Mouse (Mus musculus): ENCODE measurements at regions not wholly inside any gene's neighbourhood (a gene's known extent, or its start where the extent isn't known, plus 50 kb on each side); places are given as distances from the start of the nearest gene placed in this dataset.

DNA sequence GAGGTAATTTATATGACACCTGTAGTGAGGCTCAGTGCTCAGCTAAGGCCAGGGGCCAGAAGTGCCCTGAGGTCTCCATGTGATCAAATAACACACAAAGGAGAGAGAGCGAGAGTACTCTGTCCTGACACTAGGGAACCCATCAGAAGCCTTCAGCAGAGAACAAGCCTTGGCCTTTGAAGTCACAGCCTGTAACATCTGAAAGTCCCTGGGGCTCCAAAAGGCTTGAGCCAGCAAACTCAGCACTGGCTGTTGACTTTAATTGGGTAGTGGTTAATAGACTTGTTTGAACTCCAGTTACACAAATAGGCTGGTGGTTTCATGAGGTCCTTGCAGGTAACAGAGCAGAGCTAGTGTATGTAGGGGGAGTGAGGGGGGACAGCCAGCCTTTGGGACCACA lies 422.5 kb downstream of the Matn1 start:
- DNase-seq (ENCODE audit: low spot score), result no peak

DNA sequence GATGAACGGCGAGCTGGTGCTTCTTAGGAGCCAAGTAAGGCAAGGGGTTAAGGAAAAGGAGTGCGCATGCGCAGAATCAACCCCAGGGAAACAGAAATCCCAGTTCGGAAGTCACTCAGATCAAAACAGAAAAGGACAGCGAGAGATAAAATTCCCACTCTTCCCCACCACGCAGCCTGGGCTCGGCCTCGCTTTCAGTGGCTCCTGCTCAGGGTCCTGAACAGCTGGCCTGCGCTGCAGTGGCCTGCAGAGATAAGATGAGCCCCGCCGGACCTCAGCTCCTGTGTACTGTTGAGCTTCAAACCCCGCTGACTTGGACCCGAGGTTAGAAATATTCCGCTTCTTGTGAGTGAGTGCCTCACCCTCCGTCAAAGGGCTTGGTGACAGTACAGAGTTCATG lies 428.3 kb downstream of the Matn1 start:
- DNase-seq (ENCODE audit: low spot score), result no peak

DNA sequence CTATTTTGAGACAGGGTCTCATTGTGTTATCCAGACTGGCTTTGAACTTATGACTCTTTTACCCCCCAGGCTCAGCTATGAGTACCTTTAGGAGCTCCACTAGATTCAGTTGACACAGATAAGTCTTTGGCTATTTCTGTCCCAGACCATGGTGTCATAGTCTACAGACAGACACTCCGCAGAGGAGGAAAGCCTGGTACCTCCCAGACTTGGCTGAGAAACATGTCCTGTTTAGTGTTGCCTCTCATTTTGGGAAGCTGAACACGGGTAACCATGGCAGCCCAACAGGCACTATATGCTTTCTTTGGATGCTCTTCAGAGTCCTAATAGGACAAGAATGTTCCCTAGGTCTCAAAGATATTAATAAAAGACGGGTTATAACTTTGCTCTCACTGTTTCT lies 429.0 kb downstream of the Matn1 start:
- no peak for DNase-seq (ENCODE audit: low spot score)

DNA sequence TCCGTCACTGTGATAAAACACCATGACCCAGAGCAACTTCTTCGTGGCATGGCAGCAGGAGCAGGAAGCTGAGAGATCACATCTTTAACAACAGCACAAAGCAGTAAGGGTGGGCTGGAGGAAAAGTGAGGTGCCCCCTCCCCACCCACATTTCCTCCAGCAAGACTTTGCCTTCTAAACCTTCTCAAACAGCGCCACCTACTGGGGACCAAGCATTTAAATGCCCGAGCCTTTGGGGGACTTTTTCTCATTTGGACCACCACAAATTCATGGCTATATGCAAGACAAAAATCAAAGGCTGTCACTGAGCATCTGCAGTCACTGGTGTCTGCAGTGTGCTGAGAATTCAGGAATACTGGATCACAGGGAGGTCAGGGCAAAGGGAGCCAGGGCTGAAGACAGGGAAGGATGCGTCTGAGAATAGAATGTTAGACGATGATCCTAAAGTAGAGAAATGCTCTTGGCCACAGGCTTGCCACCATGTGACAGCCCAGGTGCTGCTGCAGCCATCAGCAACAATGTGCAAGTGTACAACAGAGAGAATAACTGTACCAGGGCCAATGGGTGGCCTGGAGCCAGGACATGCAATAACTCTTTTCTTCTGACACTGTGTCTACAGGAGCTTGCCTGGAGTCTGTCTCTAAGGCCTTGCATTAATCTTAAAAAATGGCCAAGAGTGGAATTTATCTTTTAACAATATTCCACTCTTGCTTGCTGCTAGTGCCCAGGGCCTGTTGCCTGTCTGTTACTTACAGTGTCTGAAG lies 430.5 kb downstream of the Matn1 start:
- no peak for DNase-seq (ENCODE audit: low spot score)

DNA sequence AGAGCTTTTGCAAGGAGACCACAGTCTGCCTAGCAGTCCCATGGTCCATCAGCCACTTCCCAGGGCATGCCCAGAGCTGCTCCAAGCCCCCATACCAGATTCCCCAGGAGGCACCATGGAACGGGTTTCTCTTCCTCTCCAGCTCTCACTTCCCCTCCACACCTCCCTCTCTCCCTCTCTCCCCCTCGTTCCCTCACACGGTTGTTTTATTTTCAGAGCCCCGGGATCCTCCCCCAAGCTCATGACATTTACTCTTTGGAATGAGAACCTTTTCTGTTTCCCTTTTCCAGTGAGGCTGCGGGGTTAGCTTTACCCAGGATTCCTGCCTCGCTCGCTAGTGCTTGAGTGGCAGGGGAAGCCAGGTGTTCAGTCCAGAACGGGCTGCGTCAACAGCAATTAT lies 436.9 kb downstream of the Matn1 start:
- DNase-seq (ENCODE audit: low spot score), result no peak

DNA sequence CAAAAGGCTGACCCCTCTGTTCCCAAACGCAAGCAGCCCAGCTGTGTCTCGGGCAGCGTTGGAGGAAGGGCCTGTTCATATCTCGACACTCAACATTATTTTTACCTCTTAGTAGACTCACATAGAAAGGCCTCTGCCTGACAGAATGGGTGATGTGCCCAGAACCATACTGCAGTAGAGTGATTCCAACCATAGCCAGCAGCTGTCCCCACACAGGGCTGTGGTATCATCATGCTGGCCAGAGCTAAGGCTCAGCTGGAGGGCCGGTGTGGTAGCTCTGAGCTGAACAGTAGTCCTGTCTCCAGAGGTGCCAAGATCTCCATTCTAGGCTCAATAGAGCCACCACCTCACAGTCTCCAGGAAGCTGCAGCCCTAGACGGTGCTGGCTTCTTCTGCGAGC lies 437.3 kb downstream of the Matn1 start:
- no peak for DNase-seq (ENCODE audit: low spot score)

DNA sequence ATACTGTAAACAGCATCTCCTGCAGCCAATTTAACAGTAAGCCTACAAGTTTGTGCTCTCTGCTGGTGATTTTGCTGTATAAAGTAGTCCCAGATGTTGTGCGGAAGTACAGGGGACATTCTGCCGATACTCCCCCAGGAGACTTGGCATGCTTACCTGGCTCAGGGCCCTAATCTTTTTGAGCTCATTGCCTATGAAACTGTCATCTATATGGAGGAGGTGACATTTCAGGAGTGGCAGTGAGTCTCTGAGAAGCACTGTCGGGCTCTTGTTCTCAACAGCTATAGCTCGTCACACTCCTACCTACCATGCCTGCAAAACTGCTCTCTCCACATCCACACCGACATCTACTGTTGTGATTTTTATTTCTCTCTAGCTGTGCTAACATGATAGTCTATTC lies 439.7 kb downstream of the Matn1 start:
- no peak for DNase-seq (ENCODE audit: low spot score)

DNA sequence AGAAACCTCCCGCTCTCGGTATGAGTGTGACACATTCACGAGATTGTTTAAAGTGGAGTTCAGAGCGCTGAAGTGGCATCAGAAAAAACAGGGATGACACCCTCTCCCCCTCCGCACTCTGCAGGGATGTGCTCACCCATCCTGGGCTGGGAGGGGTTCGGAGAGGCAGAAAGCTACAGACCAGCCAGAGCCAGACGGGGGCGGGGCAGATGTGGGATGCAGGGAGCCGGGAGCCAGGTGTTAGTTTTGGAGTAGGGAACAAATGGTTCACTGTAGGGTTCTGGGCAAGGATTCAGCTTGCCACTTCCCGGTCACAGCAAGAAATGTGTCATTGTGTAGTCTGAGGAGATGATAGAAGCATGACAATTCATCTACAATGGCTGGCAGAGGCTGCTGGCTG lies 442.8 kb downstream of the Matn1 start:
- DNase-seq (ENCODE audit: low spot score), result no peak

DNA sequence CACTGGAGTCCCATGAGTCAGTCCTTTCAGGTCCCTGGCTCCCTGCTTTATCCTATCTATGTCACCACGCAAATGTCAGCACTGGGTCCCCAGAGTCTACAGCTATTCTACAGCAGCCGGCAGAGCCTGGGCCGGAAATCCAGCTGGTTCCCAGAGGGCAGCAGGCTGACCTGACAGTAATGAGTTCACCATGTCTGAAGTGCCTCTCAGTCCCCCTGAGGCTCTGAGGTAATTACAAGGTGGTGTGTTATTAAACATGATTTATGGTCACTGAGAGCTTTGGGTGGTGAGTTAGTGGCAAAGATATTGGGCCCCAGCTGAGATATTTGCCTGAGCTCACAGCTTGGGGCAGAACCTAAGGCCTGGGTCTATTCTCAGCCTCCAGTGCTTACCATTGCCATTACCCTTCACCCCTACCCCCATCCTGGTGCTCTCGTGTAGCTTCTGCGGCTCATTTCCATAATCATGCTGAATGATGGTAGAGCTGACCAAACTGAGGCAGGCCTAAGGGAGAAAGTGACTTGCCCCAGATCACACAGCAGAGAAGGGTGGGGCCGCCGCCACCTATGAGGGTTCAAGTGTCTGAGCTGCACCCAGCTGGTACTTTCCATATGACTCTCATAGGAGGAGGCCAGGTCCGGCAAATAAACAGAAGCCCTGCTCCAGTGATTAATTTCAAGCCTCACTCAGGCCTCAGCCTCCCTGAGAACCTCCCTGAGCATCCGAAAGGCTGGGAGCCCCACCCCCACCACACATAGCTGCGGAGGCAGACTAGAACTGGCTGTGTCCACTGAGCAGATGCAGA lies 446.8 kb downstream of the Ptpru start:
- no peak for DNase-seq (ENCODE audit: low spot score)

DNA sequence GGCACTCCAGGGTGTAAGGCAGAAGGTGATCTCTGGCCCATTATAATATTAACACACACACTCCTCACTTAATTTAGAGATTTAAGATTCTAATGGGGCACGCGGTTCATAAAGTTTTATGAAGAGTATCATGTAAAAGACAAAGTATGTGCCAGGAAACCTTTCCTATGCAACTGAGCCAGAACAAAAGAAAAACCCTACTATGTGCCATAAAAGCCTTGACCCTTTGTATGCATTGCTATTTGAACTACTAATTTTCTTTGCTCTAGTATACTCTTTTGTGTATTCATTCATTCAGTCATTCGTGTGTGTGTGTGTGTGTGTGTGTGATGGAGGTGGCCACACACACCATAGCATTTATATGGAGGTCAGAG lies 446.2 kb downstream of the Ptpru start:
- no peak for DNase-seq (ENCODE audit: low spot score)

DNA sequence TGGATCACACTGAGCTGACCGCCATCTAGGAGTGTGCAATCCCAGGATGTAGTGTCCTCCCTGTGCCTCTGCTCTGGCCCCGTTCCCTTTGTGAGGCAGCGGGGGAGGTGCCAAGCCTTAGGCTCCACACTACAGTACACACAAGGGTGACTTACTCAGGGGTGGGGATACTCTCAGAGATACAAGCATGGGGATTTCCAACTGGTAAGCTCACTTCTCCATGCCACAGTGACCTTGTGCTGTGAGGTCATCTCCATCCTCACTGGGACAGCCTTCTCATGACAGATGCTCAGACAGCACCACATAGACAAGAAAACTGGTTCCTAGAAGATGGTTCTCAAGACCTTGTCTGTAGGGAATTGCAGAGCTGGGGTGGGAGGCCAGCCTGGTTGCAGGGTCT lies 445.6 kb downstream of the Ptpru start:
- DNase-seq (ENCODE audit: low spot score), result no peak

DNA sequence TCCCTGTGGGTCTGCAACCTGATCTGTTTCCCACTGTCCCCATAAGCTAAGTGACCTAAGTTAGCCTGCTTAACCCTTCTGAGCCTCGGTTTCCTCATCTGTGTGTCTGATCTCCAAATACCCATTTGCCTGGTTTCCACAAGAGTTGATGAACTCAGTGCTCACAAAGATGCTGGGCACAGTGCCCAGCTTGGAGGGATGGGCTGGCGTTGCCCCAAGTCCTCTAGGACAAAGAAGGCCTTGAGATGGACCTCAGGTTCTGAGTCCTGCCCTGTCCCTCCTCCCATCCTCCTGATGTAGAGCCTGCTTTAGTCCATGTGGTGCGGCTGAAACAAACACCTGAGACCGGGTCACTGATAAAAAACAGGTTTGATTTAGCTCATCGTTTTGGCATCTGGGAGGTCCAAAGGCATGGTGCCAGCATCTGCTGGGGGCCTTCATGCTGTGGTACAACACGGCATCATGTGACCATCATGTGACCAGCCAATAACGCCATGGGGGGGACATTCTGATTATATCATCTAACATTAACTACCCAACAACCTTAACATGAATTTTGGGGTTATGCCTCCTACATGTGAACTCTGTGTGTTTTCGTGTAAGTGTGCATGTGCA lies 441.8 kb downstream of the Ptpru start:
- no peak for DNase-seq (ENCODE audit: low spot score)

DNA sequence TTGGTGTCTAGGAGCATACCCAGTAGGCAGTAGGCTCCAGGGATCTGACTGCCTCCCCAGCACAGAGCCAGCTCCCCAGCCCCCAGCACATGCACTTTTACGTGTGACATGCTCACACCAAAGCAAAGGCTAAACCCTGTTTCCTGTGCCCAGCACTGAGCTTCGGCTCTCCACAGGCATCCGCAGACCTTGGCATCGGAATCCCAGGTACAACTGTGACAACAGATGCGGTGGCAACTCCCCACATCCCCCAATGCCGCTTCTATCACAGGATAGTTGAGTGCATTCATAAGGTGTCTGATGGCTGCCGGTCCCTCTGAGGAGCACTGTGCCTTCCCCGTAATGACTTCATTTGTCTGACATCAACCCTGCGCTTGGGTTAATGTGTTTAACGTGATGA lies 440.9 kb downstream of the Ptpru start:
- DNase-seq (ENCODE audit: low spot score), result no peak

DNA sequence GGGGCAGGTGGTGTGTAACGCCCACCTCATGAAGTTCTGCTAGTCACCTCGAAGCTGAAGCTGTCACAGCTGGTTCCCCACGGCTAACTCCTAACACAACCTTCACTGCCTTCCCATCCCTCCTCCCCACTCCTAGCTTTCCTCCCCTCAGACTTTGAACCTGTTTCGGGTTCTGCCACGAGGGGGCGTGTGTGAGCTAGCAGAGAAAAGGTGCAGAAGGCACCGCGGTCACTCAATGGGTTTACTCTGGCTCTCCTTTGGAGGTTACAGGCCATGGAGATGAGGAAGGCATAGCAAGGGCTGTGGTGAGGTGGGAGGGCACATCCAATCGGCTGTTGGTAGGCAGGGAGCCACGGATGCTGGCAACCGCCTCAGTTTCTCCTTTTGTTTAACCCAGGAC lies 437.3 kb downstream of the Ptpru start:
- peak; percentile 7 for DNase-seq (ENCODE audit: low spot score)

DNA sequence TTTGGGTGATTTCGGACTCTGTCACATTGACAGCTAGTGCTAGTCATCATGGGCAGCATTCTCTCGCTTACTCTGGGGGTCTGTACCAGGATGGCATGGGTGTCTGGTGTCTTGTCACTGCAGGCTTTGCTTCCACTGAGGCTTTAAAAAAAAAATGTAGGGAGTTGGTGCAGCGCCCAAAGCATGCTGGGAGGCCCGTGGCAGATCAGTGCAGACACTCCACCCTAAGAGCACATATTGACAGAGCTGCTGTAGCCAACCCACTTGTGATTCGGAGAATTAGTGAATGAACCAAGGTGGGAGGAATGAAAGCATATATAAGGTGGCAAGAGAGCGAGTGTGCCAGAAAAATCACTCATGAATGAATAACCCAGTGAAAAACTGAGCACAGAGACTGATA lies 436.8 kb downstream of the Ptpru start:
- no peak for DNase-seq (ENCODE audit: low spot score)

DNA sequence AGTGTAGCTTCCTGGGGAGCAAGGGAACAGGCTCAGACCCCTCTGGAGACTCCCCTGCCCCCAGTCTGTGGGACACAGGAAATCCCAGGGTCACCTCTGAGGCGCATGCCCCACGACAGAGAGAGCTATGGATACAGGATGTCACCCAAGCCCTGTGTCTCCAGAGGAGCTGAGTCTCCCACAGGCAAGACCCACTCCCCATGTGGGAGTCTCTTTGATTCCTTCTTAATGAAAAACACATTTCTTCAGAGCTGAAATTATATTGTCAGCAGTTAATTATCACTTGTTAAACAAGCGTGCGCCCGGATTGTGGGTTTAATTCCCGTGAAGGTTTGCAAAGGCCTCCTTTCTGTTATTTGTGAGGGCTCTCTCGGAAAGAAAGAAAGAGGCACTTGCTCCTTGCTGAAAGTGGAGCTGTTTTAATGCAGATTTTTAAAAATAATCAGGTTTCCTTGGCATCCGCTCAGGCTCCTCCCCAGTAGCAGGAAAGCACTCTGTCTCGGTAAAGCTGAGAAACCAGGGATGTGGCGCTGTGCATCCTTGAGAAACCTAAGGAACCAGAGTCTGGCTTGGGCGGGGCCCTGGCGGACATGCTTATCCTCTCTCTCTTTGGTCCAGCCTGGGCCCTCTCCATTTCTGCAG lies 432.6 kb downstream of the Ptpru start:
- no peak for DNase-seq (ENCODE audit: low spot score)

DNA sequence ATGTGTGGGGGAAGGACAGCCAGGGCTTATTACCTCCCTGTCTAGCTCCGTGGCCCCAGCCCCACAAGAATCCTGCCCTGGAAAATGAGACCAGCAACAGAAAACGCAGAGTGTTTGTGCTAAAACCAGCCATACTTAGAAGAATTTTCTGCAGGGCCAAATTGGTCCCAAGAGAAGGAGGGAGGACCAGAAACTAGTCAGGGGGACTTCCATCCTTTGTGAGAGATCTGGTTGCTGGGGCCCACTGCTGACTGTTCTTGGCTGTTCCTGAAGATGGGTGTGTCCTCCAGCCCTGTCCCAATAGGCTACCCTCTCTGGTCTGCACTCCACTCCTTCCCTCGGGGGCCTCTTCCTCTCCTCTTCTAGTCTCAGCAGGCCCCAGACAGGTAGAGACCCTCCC lies 430.6 kb downstream of the Ptpru start:
- no peak for DNase-seq (ENCODE audit: low spot score)

DNA sequence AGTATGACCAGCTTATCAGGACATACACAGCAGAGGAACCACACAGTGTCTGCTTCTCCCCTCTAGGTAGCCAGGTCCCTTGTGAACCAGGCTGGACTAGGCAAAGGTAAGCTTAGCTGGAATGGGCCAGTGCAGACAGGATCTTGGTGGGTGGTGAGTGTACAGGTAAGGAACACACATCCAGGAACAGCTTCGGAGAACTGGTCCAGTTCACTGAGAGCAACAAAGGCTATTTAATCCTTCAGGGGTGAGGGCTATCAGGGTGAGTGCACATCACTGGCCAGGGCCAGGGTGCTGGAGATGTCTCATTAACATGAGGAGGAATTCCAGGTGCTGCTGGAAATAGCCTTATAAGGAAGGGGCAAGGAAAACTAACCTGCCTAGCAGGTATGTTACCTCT lies 429.4 kb downstream of the Ptpru start:
- DNase-seq (ENCODE audit: low spot score), result no peak

DNA sequence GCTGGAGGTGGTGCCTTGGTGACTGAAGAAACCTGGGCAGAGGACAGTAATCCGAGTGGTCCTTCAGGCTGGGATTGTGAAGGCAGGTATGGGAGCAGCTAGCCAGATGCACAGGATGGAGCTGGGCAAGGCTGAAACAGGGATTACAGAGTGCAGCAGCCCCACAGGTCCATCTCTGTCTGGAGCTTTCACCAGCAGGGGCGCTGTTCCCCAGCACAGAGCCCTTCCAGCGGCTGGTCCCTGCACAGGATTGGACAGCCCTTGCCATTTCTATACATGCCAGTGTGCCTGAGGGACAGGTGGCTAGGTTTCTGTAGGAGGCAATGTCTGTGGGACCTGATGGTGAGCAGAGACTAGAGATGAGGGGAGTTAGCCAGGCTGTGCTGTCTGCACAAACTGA lies 428.3 kb downstream of the Ptpru start:
- no peak for DNase-seq (ENCODE audit: low spot score)

DNA sequence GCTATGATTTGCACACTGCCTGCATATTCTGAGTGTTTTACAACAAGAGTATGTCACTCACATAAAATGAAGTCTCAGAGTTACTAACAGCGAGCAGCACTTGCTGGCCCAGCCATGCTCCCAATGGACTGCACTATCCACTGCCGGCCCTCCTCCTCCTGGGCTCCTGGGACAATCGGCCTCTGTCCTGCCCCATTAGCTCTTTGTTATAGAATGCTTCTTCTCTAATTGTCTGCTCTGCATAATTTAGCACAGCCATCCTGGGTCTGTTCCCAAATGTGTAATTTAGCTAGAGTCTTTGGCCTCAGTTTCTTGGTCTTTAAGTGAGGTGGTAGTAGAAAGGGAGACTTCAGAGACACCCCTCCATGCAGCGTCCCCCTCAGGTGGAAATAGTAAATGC lies 426.2 kb downstream of the Ptpru start:
- DNase-seq (ENCODE audit: low spot score), result no peak

DNA sequence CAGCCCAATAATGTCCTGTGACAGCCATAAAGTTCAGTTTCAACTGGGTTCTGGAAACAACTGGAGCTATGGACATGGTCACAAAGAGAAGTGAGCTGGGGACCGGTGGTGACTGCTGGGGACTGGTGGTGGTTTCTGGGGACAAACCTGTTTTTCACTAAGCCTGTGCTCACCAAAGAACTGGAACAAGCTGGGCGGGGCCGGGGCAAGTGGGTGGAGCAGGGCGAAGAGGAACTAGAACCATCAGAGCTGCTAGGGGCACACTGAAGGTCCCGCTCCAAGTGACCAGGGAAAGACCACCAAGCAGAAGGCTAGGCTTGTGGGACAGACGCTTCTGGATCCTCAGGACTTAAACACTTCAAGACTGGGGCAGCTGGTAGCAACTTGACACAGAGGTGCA lies 424.7 kb downstream of the Ptpru start:
- no peak for DNase-seq (ENCODE audit: low spot score)

DNA sequence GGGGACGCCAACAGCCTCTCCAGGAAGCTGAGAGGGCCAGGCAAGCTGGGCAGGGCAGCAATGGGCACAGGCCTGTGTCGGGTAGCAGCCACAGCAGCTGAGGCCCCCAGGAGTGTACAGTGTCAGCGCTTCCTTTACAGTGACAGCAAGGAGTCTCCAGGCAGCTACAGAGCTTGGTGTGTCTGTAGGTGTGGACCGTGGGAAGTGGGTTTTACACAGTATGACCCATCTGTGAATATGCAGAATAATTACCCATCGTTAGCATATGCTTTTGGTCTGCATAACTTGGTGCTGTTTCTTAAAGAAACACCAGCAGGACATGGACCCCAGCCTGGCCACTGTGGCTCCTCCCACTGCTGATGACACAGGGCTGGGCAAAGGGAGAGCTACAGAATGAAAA lies 422.6 kb downstream of the Ptpru start:
- no peak for DNase-seq (ENCODE audit: low spot score)

DNA sequence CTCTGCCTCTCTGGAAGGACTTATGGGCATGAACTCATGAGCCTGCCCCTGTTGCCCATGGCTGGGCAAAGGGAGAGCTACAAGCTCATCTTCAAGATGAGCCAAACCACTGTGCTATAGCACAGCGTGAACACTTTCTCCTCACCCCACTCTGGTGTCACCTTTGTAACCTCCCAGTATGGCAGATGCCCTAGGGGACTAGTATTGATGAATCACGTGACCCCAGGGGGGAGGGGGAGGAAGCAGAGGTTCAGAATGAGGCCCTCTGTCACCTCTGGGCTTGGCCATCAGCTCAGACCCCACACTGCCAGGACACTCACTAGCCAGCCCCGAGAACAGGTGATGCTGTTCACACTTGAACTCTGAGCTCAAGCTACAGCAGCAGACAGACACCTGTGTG lies 421.9 kb downstream of the Ptpru start:
- no peak for DNase-seq (ENCODE audit: low spot score)

All from heart, adult 8-10 months (tissue).